Mouse (Mus musculus): ENCODE data around the gene Hist1h3i. TPM values are rescaled to one million over a fixed set of nuclear protein-coding genes. Genes with fewer than 3 reads are reported as not detected.

The Hist1h3i gene
- polyA plus RNA-seq, 3 experiments from 2014 or later, result 3.1 to 3.4 TPM; not detected in 1

DNA sequence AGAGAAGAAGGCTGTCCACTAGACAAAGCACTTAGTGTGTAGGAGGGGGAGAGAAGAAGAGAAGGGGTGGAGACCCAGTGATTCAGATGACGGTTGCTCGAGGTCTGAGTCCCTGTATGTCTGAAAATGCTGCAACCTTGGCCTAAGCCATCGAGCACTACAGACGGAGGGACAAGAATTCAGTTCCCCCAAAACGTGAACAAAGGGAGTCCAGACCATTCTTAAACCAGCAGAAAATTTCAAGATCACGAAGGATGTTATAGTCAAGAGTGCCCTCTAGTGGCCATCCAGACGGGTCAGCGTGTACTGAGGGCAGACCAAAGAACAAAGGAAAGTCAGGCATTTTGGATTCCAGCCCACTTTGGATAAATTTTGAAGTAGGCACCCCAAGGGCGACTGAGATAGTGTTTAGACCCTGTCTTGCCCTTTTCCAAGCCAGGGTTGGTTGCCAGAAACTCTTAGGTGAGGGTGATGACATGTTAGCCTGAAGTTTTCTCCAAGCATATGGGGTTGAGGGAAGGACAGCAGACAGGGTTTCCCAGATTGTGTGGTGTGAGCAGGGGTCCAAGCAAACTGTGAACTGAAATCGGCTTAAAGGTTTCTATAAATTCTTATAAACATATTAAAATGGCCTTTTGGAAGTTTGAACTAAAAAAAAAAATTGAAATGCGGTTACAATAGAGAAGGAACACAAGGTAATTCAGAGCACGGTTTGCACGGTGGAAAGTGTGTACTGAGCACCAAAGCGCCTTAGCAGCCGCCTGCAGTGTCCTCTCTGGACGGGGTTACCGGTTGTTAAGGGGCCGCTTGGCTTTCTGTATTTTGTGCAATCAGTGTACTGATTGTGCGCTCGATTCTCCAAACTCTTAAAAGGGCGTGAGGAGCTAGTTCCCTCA, 48.9 kb downstream of the Hist1h3i start:
- peak; percentile 57 for ATAC-seq

DNA sequence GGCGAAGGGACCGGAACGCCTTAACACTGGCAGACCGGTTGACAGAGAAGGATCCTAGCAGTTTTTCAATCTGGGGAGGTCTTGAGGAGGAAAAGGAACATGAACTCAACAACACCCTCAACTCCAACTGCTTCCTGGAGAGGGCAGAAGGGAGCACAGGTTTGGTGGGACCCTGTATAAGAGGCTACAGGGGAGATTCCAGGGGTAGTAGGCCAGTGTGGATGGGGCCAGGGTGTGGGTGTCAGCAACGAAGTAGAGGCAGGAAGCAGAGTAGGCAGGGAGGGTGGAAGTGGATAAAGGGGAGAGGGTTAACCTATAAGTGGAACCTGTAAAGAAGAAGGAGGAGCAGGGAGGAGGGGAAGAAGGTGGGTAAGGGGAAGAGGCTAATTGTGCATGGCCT, 49.7 kb downstream of the Hist1h3i start:
- no peak for ATAC-seq

Other genes starting within 250 kb of the Hist1h3i start
- not detected for gene Olfr1366, start 240.6 kb downstream of the Hist1h3i start, polyA plus RNA-seq (2017; shearing (Covaris generic))
- gene Olfr1535, start 223.5 kb downstream of the Hist1h3i start, polyA plus RNA-seq (2017; shearing (Covaris generic)), result under 1 TPM in 2 of 3 experiments, not detected in 1; 0.11 to 0.19 TPM
- gene Olfr1364, start 201.6 kb downstream of the Hist1h3i start, polyA plus RNA-seq (2017; shearing (Covaris generic)), result not detected
- gene Olfr1362, start 169.3 kb downstream of the Hist1h3i start, polyA plus RNA-seq (2017; shearing (Covaris generic)), result not detected
- gene Olfr11, start 140.9 kb downstream of the Hist1h3i start, polyA plus RNA-seq (2017; shearing (Covaris generic)), result not detected
- gene Olfr1361, start 120.0 kb downstream of the Hist1h3i start, polyA plus RNA-seq (2017; shearing (Covaris generic)), result not detected
- gene Olfr1360, start 106.0 kb downstream of the Hist1h3i start, polyA plus RNA-seq (2017; shearing (Covaris generic)), result not detected
- not detected for gene Olfr1359, start 85.3 kb downstream of the Hist1h3i start, polyA plus RNA-seq (2017; shearing (Covaris generic))
- not detected for gene Hist1h2bl, start 67.2 kb downstream of the Hist1h3i start, polyA plus RNA-seq (2017; shearing (Covaris generic))
- 10 to 100 TPM in 1 of 3 experiments, not detected in 2; 25.0 TPM for gene Hist1h2ai, start 66.9 kb downstream of the Hist1h3i start, polyA plus RNA-seq (2017; shearing (Covaris generic))
- 1 to 10 TPM in 1 of 3 experiments, not detected in 2; 4.9 TPM for gene Hist1h3h, start 65.7 kb downstream of the Hist1h3i start, polyA plus RNA-seq (2017; shearing (Covaris generic))
- gene Hist1h2bm, start 61.3 kb downstream of the Hist1h3i start, polyA plus RNA-seq (2017; shearing (Covaris generic)), result 1 to 10 TPM in 2 of 3 experiments, not detected in 1; 1.6 to 4.7 TPM
- gene Hist1h4j, start 48.3 kb downstream of the Hist1h3i start, polyA plus RNA-seq (2017; shearing (Covaris generic)), result not detected
- gene Hist1h4k, start 32.9 kb downstream of the Hist1h3i start, polyA plus RNA-seq (2017; shearing (Covaris generic)), result 10 to 100 TPM in 1 of 3 experiments, 1 to 10 TPM in 2; 1.5 to 15.3 (median 8.0) TPM
- 1 to 10 TPM in 1 of 3 experiments, not detected in 2; 6.2 TPM for gene Hist1h2ak, start 29.5 kb downstream of the Hist1h3i start, polyA plus RNA-seq (2017; shearing (Covaris generic))
- 1 to 10 TPM in 2 of 3 experiments, not detected in 1; 1.8 to 3.0 TPM for gene Hist1h2bn, start 29.2 kb downstream of the Hist1h3i start, polyA plus RNA-seq (2017; shearing (Covaris generic))
- gene Hist1h1b, start 2.7 kb downstream of the Hist1h3i start, polyA plus RNA-seq (2017; shearing (Covaris generic)), result 10 to 100 TPM in 1 of 3 experiments, 1 to 10 TPM in 2; 3.0 to 89.4 (median 8.5) TPM
- 1 to 10 TPM in 1 of 3 experiments, not detected in 2; 3.5 TPM for gene Hist1h2an, start 3.8 kb upstream of the Hist1h3i start, polyA plus RNA-seq (2017; shearing (Covaris generic))
- 1 to 10 TPM; 1.6 to 3.6 (median 3.0) TPM for gene Hist1h2bp, start 4.1 kb upstream of the Hist1h3i start, polyA plus RNA-seq (2017; shearing (Covaris generic))
- 10 to 100 TPM in 1 of 3 experiments, 1 to 10 TPM in 1, not detected in 1; 6.1 to 12.5 TPM for gene Hist1h2bq, start 26.8 kb upstream of the Hist1h3i start, polyA plus RNA-seq (2017; shearing (Covaris generic))
- gene Hist1h2ao, start 27.1 kb upstream of the Hist1h3i start, polyA plus RNA-seq (2017; shearing (Covaris generic)), result 10 to 100 TPM in 1 of 3 experiments, 1 to 10 TPM in 1, not detected in 1; 2.4 to 11.2 TPM
- 10 to 100 TPM in 1 of 3 experiments, 1 to 10 TPM in 2; 5.8 to 17.9 (median 8.9) TPM for gene Hist1h4m, start 28.4 kb upstream of the Hist1h3i start, polyA plus RNA-seq (2017; shearing (Covaris generic))
- gene Hist1h4n, start 48.8 kb upstream of the Hist1h3i start, polyA plus RNA-seq (2017; shearing (Covaris generic)), result 1 to 10 TPM in 2 of 3 experiments, not detected in 1; 6.5 to 9.3 TPM
- 100 to 1,000 TPM in 1 of 3 experiments, 10 to 100 TPM in 2; 58.0 to 576 (median 60.6) TPM for gene Hist1h2ap, start 50.1 kb upstream of the Hist1h3i start, polyA plus RNA-seq (2017; shearing (Covaris generic))
- gene Hist1h2br, start 50.4 kb upstream of the Hist1h3i start, polyA plus RNA-seq (2017; shearing (Covaris generic)), result 10 to 100 TPM in 1 of 3 experiments, 1 to 10 TPM in 1, not detected in 1; 6.1 to 12.2 TPM
- gene Zfp184, start 161.7 kb upstream of the Hist1h3i start, polyA plus RNA-seq (2017; shearing (Covaris generic)), result not detected
- gene Pom121l2, start 197.8 kb upstream of the Hist1h3i start, polyA plus RNA-seq (2017; shearing (Covaris generic)), result not detected
- gene Prss16, start 226.4 kb upstream of the Hist1h3i start, polyA plus RNA-seq (2017; shearing (Covaris generic)), result 1 to 10 TPM in 1 of 3 experiments, under 1 TPM in 1, not detected in 1; 0.24 to 1.2 TPM